Mouse (Mus musculus): ENCODE measurements at regions not wholly inside any gene's neighbourhood (a gene's known extent, or its start where the extent isn't known, plus 50 kb on each side); places are given as distances from the start of the nearest gene placed in this dataset.

GRCm38 (mm10) chr12:97993937-97994336, 265.3 kb downstream of the Galc start:
- H3K36me3 ChIP-seq (ENCODE audit: control insufficient read depth, insufficient read depth, low read length, poor library complexity, severe bottlenecking) = no peaks in the 10 kb centered on the region

DNA sequence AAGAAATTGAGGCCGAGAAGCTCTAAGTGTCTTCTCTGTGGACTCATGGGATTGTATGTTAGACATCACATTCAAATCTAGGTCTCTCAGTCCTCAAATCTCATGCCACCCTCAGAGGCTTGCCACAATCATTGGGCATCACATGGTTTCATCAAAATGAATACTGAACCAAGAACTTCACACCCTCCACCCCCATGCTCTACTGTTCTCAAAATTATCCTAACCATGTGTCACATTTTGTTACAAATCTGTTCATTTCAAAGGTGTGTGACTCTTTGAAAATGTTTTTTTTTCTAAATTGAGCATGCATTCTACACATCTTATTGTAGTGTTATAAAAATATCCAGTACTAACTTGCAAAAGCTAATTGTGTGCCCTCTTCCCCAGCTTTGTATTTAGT, 275.9 kb downstream of the Galc start:
- Histone ChIP-seq H3K36me3 (ENCODE audit: control insufficient read depth, insufficient read depth, low read length, poor library complexity, severe bottlenecking) (no peaks in the 10 kb centered on the region), H3K27me3 (ENCODE audit: control insufficient read depth, insufficient read depth, low read length, poor library complexity, severe bottlenecking) (no peaks in the 10 kb centered on the region)
- no peak for DNase-seq (ENCODE audit: low read depth, low spot score)

More at GRCm38 (mm10) chr12:97993937-97994336, 265.3 kb downstream of the Galc start:
- no peak for DNase-seq (ENCODE audit: low read depth, low spot score)
- no peaks in the 10 kb centered on the region for H3K27me3 ChIP-seq (ENCODE audit: control insufficient read depth, insufficient read depth, low read length, poor library complexity, severe bottlenecking)

- H3K27me3 ChIP-seq (ENCODE audit: control insufficient read depth, insufficient read depth, low read length, poor library complexity, severe bottlenecking) = no peaks in the 10 kb centered on the region
- no peaks in the 10 kb centered on the region for H3K36me3 ChIP-seq (ENCODE audit: control insufficient read depth, insufficient read depth, low read length, poor library complexity, severe bottlenecking)
- no peak for DNase-seq (ENCODE audit: low read depth, low spot score)
Observed at GRCm38 (mm10) chr12:97978668-97979067, 280.6 kb downstream of the Galc start.

- Histone ChIP-seq H3K27me3 (ENCODE audit: control insufficient read depth, insufficient read depth, low read length, poor library complexity, severe bottlenecking) (no peaks in the 10 kb centered on the region), H3K36me3 (ENCODE audit: control insufficient read depth, insufficient read depth, low read length, poor library complexity, severe bottlenecking) (no peaks in the 10 kb centered on the region)
- DNase-seq (ENCODE audit: low read depth, low spot score) = no peak
Observed at GRCm38 (mm10) chr12:97978178-97978651, 281.0 kb downstream of the Galc start.

- no peak for DNase-seq (ENCODE audit: low read depth, low spot score)
- no peaks in the 10 kb centered on the region for H3K36me3 ChIP-seq (ENCODE audit: control insufficient read depth, insufficient read depth, low read length, poor library complexity, severe bottlenecking)
Observed at GRCm38 (mm10) chr12:97977633-97978032, 281.6 kb downstream of the Galc start.

GRCm38 (mm10) chr12:97973909-97974510, 285.2 kb downstream of the Galc start:
- Histone ChIP-seq H3K36me3 (ENCODE audit: control insufficient read depth, insufficient read depth, low read length, poor library complexity, severe bottlenecking) (no peaks in the 10 kb centered on the region), H3K27me3 (ENCODE audit: control insufficient read depth, insufficient read depth, low read length, poor library complexity, severe bottlenecking) (no peaks in the 10 kb centered on the region)
- DNase-seq (ENCODE audit: low read depth, low spot score) = no peak

More at GRCm38 (mm10) chr12:97977633-97978032, 281.6 kb downstream of the Galc start:
- H3K27me3 ChIP-seq (ENCODE audit: control insufficient read depth, insufficient read depth, low read length, poor library complexity, severe bottlenecking) = no peaks in the 10 kb centered on the region

- no peaks in the 10 kb centered on the region for H3K27me3 ChIP-seq (ENCODE audit: control insufficient read depth, insufficient read depth, low read length, poor library complexity, severe bottlenecking)
- no peak for DNase-seq (ENCODE audit: low read depth, low spot score)
- H3K36me3 ChIP-seq (ENCODE audit: control insufficient read depth, insufficient read depth, low read length, poor library complexity, severe bottlenecking) = no peaks in the 10 kb centered on the region
Observed at GRCm38 (mm10) chr12:97957201-97957600, 302.1 kb downstream of the Galc start.

DNA sequence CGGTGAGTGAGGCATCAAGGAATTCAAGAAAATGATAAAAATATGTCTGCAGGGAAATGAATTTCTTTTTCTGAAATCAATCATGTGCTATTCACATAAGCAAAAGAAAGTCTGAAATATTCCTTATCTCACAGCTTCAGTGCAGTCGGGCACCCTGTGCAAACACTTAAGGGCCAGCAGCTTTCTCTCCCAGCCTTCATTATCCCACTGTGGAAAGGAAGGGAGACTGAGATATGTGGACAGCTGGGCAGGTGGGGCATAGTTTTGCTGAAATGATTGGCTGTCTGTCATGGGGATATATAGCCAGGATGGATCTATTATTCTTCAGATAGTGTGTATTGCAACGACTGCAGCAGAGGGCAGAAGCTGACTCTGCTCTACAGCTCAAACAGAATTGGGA, 305.9 kb downstream of the Galc start:
- DNase-seq (ENCODE audit: low read depth, low spot score) = no peak
- Histone ChIP-seq H3K36me3 (ENCODE audit: control insufficient read depth, insufficient read depth, low read length, poor library complexity, severe bottlenecking) (no peaks in the 10 kb centered on the region), H3K27me3 (ENCODE audit: control insufficient read depth, insufficient read depth, low read length, poor library complexity, severe bottlenecking) (no peaks in the 10 kb centered on the region)

GRCm38 (mm10) chr12:97952204-97952603, 307.1 kb downstream of the Galc start:
- Histone ChIP-seq H3K36me3 (ENCODE audit: control insufficient read depth, insufficient read depth, low read length, poor library complexity, severe bottlenecking) (no peaks in the 10 kb centered on the region), H3K27me3 (ENCODE audit: control insufficient read depth, insufficient read depth, low read length, poor library complexity, severe bottlenecking) (no peaks in the 10 kb centered on the region)
- no peak for DNase-seq (ENCODE audit: low read depth, low spot score)

- Histone ChIP-seq H3K27me3 (ENCODE audit: control insufficient read depth, insufficient read depth, low read length, poor library complexity, severe bottlenecking) (no peaks in the 10 kb centered on the region), H3K36me3 (ENCODE audit: control insufficient read depth, insufficient read depth, low read length, poor library complexity, severe bottlenecking) (no peaks in the 10 kb centered on the region)
- DNase-seq (ENCODE audit: low read depth, low spot score) = no peak
Observed at GRCm38 (mm10) chr12:97950072-97950471, 309.2 kb downstream of the Galc start.

DNA sequence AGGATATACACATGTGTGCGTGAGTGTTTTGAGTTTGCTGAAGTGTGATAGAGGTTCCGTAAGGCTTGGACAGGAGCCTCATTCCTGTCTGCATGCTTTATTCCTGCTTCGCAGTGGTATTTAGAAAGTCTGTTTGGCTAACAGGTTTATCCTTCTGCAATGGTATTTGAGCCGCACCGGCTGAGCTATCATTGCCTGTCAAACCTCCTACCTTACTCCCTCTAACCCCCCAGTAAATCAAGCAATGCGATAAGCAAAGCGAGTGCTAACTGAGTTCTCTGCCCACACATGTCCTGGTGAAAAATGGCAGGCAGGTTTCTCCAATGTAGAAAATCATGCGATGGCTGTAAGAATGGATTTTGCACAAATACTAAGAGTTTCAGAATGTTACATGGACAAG, 311.8 kb downstream of the Galc start:
- Histone ChIP-seq H3K36me3 (ENCODE audit: control insufficient read depth, insufficient read depth, low read length, poor library complexity, severe bottlenecking) (no peaks in the 10 kb centered on the region), H3K27me3 (ENCODE audit: control insufficient read depth, insufficient read depth, low read length, poor library complexity, severe bottlenecking) (no peaks in the 10 kb centered on the region)
- no peak for DNase-seq (ENCODE audit: low read depth, low spot score)

DNA sequence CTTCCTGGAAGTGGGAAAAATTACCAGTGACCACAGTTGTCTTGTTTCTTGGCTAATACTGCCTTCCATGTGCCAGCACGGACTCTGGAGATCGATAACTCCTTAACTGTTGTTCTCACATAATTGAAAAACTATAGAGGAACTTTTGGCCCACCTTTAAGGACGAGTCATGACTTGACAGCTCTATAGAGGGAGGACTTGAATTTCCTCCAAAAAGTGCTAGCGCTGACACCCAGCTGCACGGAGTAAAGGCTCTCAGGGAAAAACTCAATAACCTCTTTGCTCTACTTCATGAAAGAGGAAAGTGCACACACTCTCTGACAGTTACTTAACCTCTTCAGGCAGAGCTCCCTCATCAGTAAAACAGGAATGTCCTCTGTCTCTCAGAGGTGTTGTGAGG, 320.9 kb downstream of the Galc start:
- Histone ChIP-seq H3K27me3 (ENCODE audit: control insufficient read depth, insufficient read depth, low read length, poor library complexity, severe bottlenecking) (no peaks in the 10 kb centered on the region), H3K36me3 (ENCODE audit: control insufficient read depth, insufficient read depth, low read length, poor library complexity, severe bottlenecking) (no peaks in the 10 kb centered on the region)
- DNase-seq (ENCODE audit: low read depth, low spot score) = no peak

GRCm38 (mm10) chr12:97929877-97930276, 329.4 kb downstream of the Galc start:
- DNase-seq (ENCODE audit: low read depth, low spot score) = no peak
- Histone ChIP-seq H3K27me3 (ENCODE audit: control insufficient read depth, insufficient read depth, low read length, poor library complexity, severe bottlenecking) (no peaks in the 10 kb centered on the region), H3K36me3 (ENCODE audit: control insufficient read depth, insufficient read depth, low read length, poor library complexity, severe bottlenecking) (no peaks in the 10 kb centered on the region)

- no peaks in the 10 kb centered on the region for H3K36me3 ChIP-seq (ENCODE audit: control insufficient read depth, insufficient read depth, low read length, poor library complexity, severe bottlenecking)
- H3K27me3 ChIP-seq (ENCODE audit: control insufficient read depth, insufficient read depth, low read length, poor library complexity, severe bottlenecking) = no peaks in the 10 kb centered on the region
- no peak for DNase-seq (ENCODE audit: low read depth, low spot score)
Observed at GRCm38 (mm10) chr12:97927036-97927435, 332.2 kb downstream of the Galc start.

- H3K36me3 ChIP-seq (ENCODE audit: control insufficient read depth, insufficient read depth, low read length, poor library complexity, severe bottlenecking) = no peaks in the 10 kb centered on the region
- H3K27me3 ChIP-seq (ENCODE audit: control insufficient read depth, insufficient read depth, low read length, poor library complexity, severe bottlenecking) = no peaks in the 10 kb centered on the region
- no peak for DNase-seq (ENCODE audit: low read depth, low spot score)
Observed at GRCm38 (mm10) chr12:97921349-97922264, 337.7 kb downstream of the Galc start.

All from splenic B cell, adult 2 months (primary cell).